Mouse (Mus musculus) liver, postnatal 0 days (tissue): ENCODE measurements around the gene Klf12.

ENCODE experiments used
- CTCF ChIP-seq: sonication (generic); IDR thresholded peaks from 2 replicates; pipeline ENCODE4 v1.5.1; 2016; ENCODE audit warnings: antibody characterized with exemption, low read depth
- EP300 ChIP-seq: IDR thresholded peaks from 2 replicates; pipeline ENCODE4 v1.6.1; 2016; ENCODE audit warnings: antibody characterized with exemption, low read depth, mild to moderate bottlenecking

DNA sequence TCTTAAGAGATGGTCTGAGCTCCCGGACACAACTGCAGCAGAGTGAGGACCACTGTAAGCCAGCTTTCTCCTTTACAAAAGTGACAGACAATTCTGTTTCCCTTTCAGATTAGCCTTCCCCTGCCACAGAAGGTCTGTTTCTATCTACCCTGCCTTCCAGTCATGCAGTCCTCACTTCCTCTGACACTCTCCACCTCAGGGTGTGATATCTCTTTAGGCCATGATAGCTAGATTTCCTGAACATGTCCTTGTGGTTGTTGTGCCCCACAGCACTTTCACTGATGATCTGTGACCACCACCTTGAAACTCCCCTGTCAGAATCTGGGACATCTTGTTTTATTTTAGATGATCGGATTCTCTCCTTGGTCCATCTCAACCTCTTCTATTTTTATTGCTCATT is 437.0 kb downstream of the Klf12 start:
- TF ChIP-seq CTCF: no peak
- TF ChIP-seq EP300: no peak
